Mouse (Mus musculus): Measurements from ENCODE around the gene Sptbn2.

DNA sequence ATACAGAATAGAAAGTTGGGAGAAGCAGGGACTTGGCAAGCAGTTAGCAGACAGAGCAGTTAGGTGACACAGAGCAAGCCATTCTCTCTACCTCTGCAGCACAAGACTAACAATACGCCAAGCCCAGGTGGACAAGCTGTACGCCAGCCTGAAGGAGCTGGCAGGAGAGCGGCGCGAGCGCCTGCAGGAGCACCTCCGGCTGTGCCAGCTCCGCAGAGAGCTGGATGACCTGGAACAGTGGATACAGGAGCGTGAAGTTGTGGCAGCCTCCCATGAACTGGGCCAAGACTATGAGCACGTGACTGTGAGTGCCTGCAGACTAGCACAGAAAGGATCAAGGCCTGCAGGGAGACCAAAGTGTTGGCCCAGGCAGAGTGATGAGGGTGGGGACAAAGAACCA, 34.7 kb downstream of the Sptbn2 start:
- no peak for TF ChIP-seq POLR2A (IDR thresholded peaks at IDR 0.05; ENCODE audit: borderline replicate concordance, insufficient read depth, low read length)
- TF ChIP-seq CTCF (IDR thresholded peaks at IDR 0.05; ENCODE audit: borderline replicate concordance, insufficient read depth, low read depth, low read length), result no peak

All from cerebellum, adult 2 months (tissue).